Mouse (Mus musculus) MN1 (cell line): ENCODE data around the gene Sstr3.

Experiments
- DNase-seq: peaks from one replicate; pipeline ENCODE4 v3.0.0-alpha.2; 2016; ENCODE audit warnings: low spot score

Sstr3 gene

DNA sequence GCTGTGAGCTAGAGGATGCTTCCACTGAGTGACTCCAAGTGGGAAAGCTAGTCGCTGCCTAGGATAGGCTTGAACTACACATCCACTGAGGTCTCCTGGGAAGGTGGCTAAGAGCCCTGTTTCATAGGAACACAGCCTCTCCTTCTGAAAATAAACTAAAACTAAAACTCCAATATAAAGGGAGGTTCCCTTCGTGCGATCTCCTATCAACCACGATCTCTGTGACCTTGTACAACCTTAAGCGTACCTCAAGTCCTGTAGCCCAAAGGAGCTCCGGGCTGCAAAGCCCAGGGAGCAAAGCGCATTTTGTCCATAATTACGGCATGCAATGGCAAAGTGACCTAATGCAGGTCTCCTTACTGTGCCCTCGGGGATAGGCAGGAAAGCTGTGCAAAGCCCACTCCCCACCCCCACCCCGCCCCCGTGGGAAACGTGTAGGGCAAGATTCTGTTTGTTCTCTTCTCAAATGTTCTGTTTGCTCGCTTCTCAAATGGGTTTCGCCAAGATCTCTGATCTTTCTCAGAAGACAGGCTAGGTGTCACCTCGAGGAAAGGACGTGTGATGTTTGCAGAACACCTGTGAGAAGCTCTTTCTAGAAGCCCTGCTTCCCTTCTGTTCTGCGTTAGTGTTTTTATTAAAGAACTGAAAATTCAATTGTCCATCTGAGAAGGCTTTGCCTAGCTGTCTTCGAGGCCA lies 41.9 kb downstream of the Sstr3 start:
- DNase-seq = no peak

GRCm38 (mm10) chr15:78494968-78495406 lies 49.5 kb downstream of the Sstr3 start, which contains the start of gene Il2rb:
Gene Il2rb (minus strand): TSS chr15:78495271.
- DNase-seq = no peak

DNA sequence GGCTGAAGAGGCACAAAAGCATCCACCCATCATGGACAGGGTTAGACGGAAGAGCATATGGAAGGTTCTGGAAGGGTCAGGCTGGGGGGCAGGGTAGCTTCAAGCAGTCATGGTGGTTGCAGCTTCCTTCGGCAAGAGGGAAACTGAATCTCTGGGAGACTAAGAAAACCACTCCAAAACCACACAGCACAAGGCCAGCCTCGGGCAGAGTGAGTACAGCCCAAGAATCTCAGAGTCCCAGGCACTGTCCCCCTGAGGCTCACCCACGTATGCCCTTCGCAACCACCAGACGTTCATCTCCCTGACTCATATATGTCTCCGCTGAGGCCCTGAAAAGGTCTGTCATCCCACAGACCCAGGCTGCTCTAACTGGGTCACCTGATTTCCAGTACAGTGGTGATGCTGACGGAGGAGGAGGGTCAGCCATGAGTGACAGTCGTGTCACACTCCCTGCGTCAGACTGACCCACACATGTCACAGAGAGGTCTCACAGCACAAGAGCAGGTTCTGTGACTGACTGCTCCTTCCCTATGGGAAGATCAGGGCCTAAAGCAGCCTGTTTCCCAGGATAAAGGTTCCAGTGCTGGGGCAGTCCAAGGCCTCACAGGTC lies 51.0 kb downstream of the Sstr3 start:
- DNase-seq = no peak

DNA sequence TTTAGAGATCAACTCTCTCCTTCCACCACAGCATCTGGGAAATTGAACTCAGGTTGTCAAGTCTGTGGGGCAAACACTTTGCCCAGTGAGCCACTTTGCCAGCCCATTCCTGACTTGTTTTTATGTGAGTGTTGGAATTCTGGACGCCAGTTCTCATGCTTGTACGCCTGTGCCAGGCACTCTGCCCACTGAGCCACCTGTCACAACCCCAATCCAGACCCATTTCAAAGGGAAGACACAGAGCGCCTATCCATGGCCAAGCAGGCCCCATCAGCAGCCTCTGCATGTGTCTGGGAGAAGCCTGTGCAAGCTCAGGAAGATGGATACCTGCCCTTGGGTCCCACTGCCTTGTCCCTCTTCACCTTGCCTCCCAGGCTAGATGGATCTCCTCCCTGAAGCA lies 53.2 kb downstream of the Sstr3 start:
- DNase-seq = no peak

- DNase-seq = no peak
Observed at GRCm38 (mm10) chr15:78489906-78490305, 54.6 kb downstream of the Sstr3 start.

GRCm38 (mm10) chr15:78489248-78489647 lies 55.2 kb downstream of the Sstr3 start:
- DNase-seq = no peak

DNA sequence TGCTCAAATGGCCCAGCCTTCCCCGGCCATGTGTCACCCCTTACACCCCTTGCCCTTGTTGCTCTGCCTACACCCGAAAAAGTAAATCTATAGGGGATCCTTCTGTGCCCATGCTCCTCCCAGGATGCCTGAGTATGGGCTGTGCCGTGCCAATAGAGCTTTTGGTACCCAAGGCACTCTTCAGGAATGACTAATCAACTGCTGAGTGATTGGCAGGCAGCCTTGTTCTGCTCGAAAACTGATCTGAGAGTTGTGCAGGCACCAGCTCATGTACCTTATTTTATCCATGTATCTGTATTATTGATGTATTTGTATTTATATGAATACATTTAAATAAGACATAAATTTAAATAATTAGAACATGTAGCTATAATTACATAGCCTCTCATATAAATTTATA lies 57.4 kb downstream of the Sstr3 start:
- no peak for DNase-seq
